Mouse (Mus musculus) midbrain, embryonic 13.5 days (tissue): Measurements from ENCODE around the gene St8sia1. TPM values are rescaled to one million over a fixed set of nuclear protein-coding genes. Genes with fewer than 3 reads are reported as not detected.
A peak's percentile ranks its signal among the peaks of the same experiment; 100 is the strongest.
"Not testable (repeated sequence)": the region's sequence is repeated elsewhere in the genome, so short reads cannot be mapped to it uniquely, and the experiment has no call there.

ENCODE experiments used
- ATAC-seq: fragments of 200-750 bp; cut with Nextera tagmentation; 2 replicates; pipeline ENCODE4 v1.8.0; 2017; ENCODE audit warnings: mild to moderate bottlenecking, moderate TSS enrichment, moderate library complexity
- H3K27ac ChIP-seq: fragments of 300-500 bp; sonication (generic); 2 replicates; pipeline ENCODE4 v1.5.1; 2015; ENCODE audit warnings: inconsistent platforms, mild to moderate bottlenecking, moderate library complexity
- H3K27me3 ChIP-seq: fragments of 300-500 bp; sonication (generic); 2 replicates; pipeline ENCODE4 v1.6.1; 2015; ENCODE audit warnings: mild to moderate bottlenecking, inconsistent platforms
- H3K36me3 ChIP-seq: fragments of 300-500 bp; sonication (generic); 2 replicates; pipeline ENCODE4 v1.6.1; 2015; ENCODE audit warnings: mild to moderate bottlenecking, inconsistent platforms
- H3K4me1 ChIP-seq: fragments of 300-500 bp; sonication (generic); replicated peaks from 2 replicates; pipeline ENCODE4 v1.6.1; 2015; ENCODE audit warnings: inconsistent platforms
- H3K4me2 ChIP-seq: fragments of 300-500 bp; sonication (generic); replicated peaks from 2 replicates; pipeline ENCODE4 v1.6.1; 2015; ENCODE audit warnings: moderate library complexity, mild to moderate bottlenecking, inconsistent platforms
- H3K4me3 ChIP-seq: fragments of 300-500 bp; sonication (generic); replicated peaks from 2 replicates; pipeline ENCODE4 v1.5.1; 2015; ENCODE audit warnings: mild to moderate bottlenecking, inconsistent platforms
- H3K9ac ChIP-seq: fragments of 300-500 bp; sonication (generic); replicated peaks from 2 replicates; pipeline ENCODE4 v1.6.1; 2015; ENCODE audit warnings: mild to moderate bottlenecking, inconsistent platforms
- H3K9me3 ChIP-seq: fragments of 300-500 bp; sonication (generic); 2 replicates; pipeline ENCODE4 v1.6.1; 2016; ENCODE audit warnings: mild to moderate bottlenecking, inconsistent platforms
- WGBS: fragments of 180-500 bp; shearing (Covaris S2); methylation state at CpG from one replicate; pipeline ENCODE4 v1.1.7; 2015; 5-methylcytosine and 5-hydroxymethylcytosine counted together
- polyA plus RNA-seq: library from polyadenylated mRNA; unstranded; fragments of >200 nt; fragmentation: Nextera tagmentation; extraction: Ambion mirVana; gene quantifications from 2 replicates; pipeline ENCODE4 v1.2.1, GENCODE M21; 2015

The St8sia1 gene
- 8.0 and 8.4 TPM in 2 replicates for polyA plus RNA-seq

GRCm38 (mm10) chr6:142964076-142964530, at the start of gene St8sia1:
Gene St8sia1, minus strand, starts transcription at chr6:142964452.
- Histone ChIP-seq H3K36me3 (peaks cover 12% of the 10 kb centered on the region), H3K27ac (peak within 1 kb of the TSS; percentile 97), H3K9ac (peak within 1 kb of the TSS; percentile 95), H3K27me3 (no peaks in the 10 kb centered on the region), H3K4me3 (peak within 1 kb of the TSS; percentile 72), H3K4me2 (peak within 1 kb of the TSS; percentile 84), H3K9me3 (no peaks in the 10 kb centered on the region; the same call in 1 of the 2 replicates), H3K4me1 (peaks cover 40% of the 10 kb centered on the region)
- under 1% methylated on average over 45 of the region's 45 CpGs for WGBS
- peak; percentile 76 for ATAC-seq

GRCm38 (mm10) chr6:143012513-143013215, 48.4 kb upstream of the St8sia1 start:
- Histone ChIP-seq H3K9me3 (no peaks in the 10 kb centered on the region), H3K4me2 (no peak overlapping the region), H3K27me3 (no peaks in the 10 kb centered on the region), H3K4me1 (no peaks in the 10 kb centered on the region), H3K9ac (no peak overlapping the region), H3K27ac (no peak overlapping the region), H3K36me3 (peaks cover 65% of the 10 kb centered on the region), H3K4me3 (no peak overlapping the region)
- 97% methylated on average over 15 of the region's 15 CpGs for WGBS
- ATAC-seq = no peak

- no peak overlapping the region for H3K27ac ChIP-seq
- no peak overlapping the region for H3K4me2 ChIP-seq
- no peaks in the 10 kb centered on the region for H3K4me1 ChIP-seq
- H3K36me3 ChIP-seq = peaks cover 49% of the 10 kb centered on the region
- H3K4me3 ChIP-seq = no peak overlapping the region
- 0 out of 2 replicates have a peak, but pooled peaks have one; percentile 9 for ATAC-seq
- H3K27me3 ChIP-seq = no peaks in the 10 kb centered on the region
- no peak overlapping the region for H3K9ac ChIP-seq
- H3K9me3 ChIP-seq = no peaks in the 10 kb centered on the region
- 84% methylated on average over 5 of the region's 5 CpGs for WGBS
These were observed 44.6 kb upstream of the St8sia1 start for GRCm38 (mm10) chr6:143008865-143009264.

GRCm38 (mm10) chr6:143005209-143005608, 41.0 kb upstream of the St8sia1 start:
- not testable (repeated sequence) for ATAC-seq, H3K9ac ChIP-seq, H3K4me1 ChIP-seq, H3K27ac ChIP-seq, H3K4me3 ChIP-seq, H3K27me3 ChIP-seq, H3K9me3 ChIP-seq, H3K4me2 ChIP-seq
- WGBS = 92% methylated on average over 9 of the region's 9 CpGs
- peaks cover 18% of the 10 kb centered on the region for H3K36me3 ChIP-seq

- Histone ChIP-seq H3K36me3 (peaks cover 15% of the 10 kb centered on the region), H3K27ac (no peak overlapping the region), H3K4me3 (no peak overlapping the region), H3K27me3 (no peaks in the 10 kb centered on the region), H3K9ac (no peak overlapping the region), H3K4me2 (no peak overlapping the region), H3K4me1 (no peaks in the 10 kb centered on the region), H3K9me3 (no peaks in the 10 kb centered on the region)
- 77% methylated on average over 9 of the region's 9 CpGs for WGBS
- ATAC-seq = no peak
These were observed 40.5 kb upstream of the St8sia1 start for GRCm38 (mm10) chr6:143004801-143005200.

- no peak overlapping the region for H3K4me3 ChIP-seq
- H3K4me1 ChIP-seq = peaks cover 17% of the 10 kb centered on the region
- no peaks in the 10 kb centered on the region for H3K27me3 ChIP-seq
- WGBS = 78% methylated on average over 12 of the region's 12 CpGs
- no peaks in the 10 kb centered on the region for H3K9me3 ChIP-seq
- H3K36me3 ChIP-seq = no peaks in the 10 kb centered on the region
- no peak overlapping the region for H3K9ac ChIP-seq
- H3K4me2 ChIP-seq = no peak overlapping the region
- ATAC-seq = no peak
- H3K27ac ChIP-seq = no peak overlapping the region
These were observed 34.2 kb upstream of the St8sia1 start for GRCm38 (mm10) chr6:142998221-142998999.

GRCm38 (mm10) chr6:142996887-142997286, 32.6 kb upstream of the St8sia1 start:
- no peak for ATAC-seq
- H3K4me1 ChIP-seq = peaks cover 28% of the 10 kb centered on the region
- H3K27ac ChIP-seq = no peak overlapping the region
- H3K4me2 ChIP-seq = no peak overlapping the region
- H3K27me3 ChIP-seq = no peaks in the 10 kb centered on the region
- no peaks in the 10 kb centered on the region for H3K9me3 ChIP-seq
- no peaks in the 10 kb centered on the region for H3K36me3 ChIP-seq
- no peak overlapping the region for H3K4me3 ChIP-seq
- 69% methylated on average over 3 of the region's 3 CpGs for WGBS
- no peak overlapping the region for H3K9ac ChIP-seq

- no peaks in the 10 kb centered on the region for H3K27me3 ChIP-seq
- no peak overlapping the region for H3K4me3 ChIP-seq
- H3K9ac ChIP-seq = no peak overlapping the region
- no peak overlapping the region for H3K27ac ChIP-seq
- ATAC-seq = no peak
- no peaks in the 10 kb centered on the region for H3K36me3 ChIP-seq
- H3K9me3 ChIP-seq = no peaks in the 10 kb centered on the region
- no peak overlapping the region for H3K4me2 ChIP-seq
- WGBS = 61% methylated on average over 5 of the region's 5 CpGs
- peaks cover 39% of the 10 kb centered on the region for H3K4me1 ChIP-seq
These were observed 31.3 kb upstream of the St8sia1 start for GRCm38 (mm10) chr6:142995567-142995966.

- ATAC-seq = no peak
These were observed 30.6 kb upstream of the St8sia1 start for GRCm38 (mm10) chr6:142994821-142995220.

GRCm38 (mm10) chr6:142993705-142994698, 29.8 kb upstream of the St8sia1 start:
- Histone ChIP-seq H3K9ac (no peak overlapping the region), H3K36me3 (no peaks in the 10 kb centered on the region), H3K4me3 (no peak overlapping the region), H3K4me1 (peaks cover 39% of the 10 kb centered on the region), H3K27ac (peak overlapping the region; percentile 65), H3K27me3 (no peaks in the 10 kb centered on the region), H3K4me2 (no peak overlapping the region), H3K9me3 (no peaks in the 10 kb centered on the region)
- 28% methylated on average over 14 of the region's 14 CpGs for WGBS
- peak; percentile 57 for ATAC-seq

More at GRCm38 (mm10) chr6:142994821-142995220, 30.6 kb upstream of the St8sia1 start:
- H3K36me3 ChIP-seq = no peaks in the 10 kb centered on the region
- no peaks in the 10 kb centered on the region for H3K9me3 ChIP-seq
- H3K4me2 ChIP-seq = no peak overlapping the region
- WGBS = 61% methylated on average over 7 of the region's 7 CpGs
- no peak overlapping the region for H3K9ac ChIP-seq
- no peaks in the 10 kb centered on the region for H3K27me3 ChIP-seq
- peaks cover 39% of the 10 kb centered on the region for H3K4me1 ChIP-seq
- no peak overlapping the region for H3K4me3 ChIP-seq
- no peak overlapping the region for H3K27ac ChIP-seq

- WGBS = 81% methylated on average over 2 of the region's 2 CpGs
- peak overlapping the region; percentile 47; the same call in 1 of the 2 replicates for H3K27ac ChIP-seq
- no peak overlapping the region for H3K4me2 ChIP-seq
- H3K9me3 ChIP-seq = no peaks in the 10 kb centered on the region
- peaks cover 39% of the 10 kb centered on the region for H3K4me1 ChIP-seq
- no peak overlapping the region for H3K9ac ChIP-seq
- H3K27me3 ChIP-seq = no peaks in the 10 kb centered on the region
- no peaks in the 10 kb centered on the region for H3K36me3 ChIP-seq
- no peak for ATAC-seq
- no peak overlapping the region for H3K4me3 ChIP-seq
These were observed 28.7 kb upstream of the St8sia1 start for GRCm38 (mm10) chr6:142992971-142993370.
